ENCODE assay signal across 28 mouse cellular contexts in the genomic region with DNA sequence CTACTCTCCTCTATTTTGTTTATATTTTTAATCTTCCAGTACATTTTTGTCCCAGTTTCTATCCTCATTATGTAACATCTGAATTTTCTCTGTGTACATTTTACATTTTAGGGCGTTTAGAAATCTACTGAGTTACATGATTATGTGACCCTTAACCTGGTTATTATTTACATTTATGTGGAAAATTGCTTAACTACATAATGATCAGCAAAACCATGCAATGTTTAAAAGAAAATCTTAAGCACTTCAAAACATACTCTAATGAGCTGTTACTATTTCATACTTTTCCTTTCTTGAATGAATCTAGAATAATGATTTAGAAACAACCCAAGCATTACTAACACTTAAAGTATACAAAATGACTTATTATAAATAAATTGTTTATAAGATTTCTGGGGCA.
"Had no signal": no experiment of that assay in that cellular context is flagged by ENCODE, and none has a peak within 500 bp of the region (broad histone marks: within the 10 kb centered on the region; RNA-seq: fewer than 3 reads in every experiment).

No protein-coding gene starts in this region.

- H3K36me3 ChIP-seq: embryonic facial prominence, embryonic 10.5 days; embryonic facial prominence, embryonic 12.5 days; embryonic facial prominence, embryonic 13.5 days; embryonic facial prominence, embryonic 15.5 days; forebrain, embryonic 10.5 days; forebrain, embryonic 12.5 days; forebrain, embryonic 15.5 days had no signal

- ATAC-seq: forebrain, embryonic 13.5 days; forebrain, embryonic 14.5 days; forebrain, embryonic 15.5 days; forebrain, embryonic 16.5 days; forebrain, postnatal 0 days had no signal

- H3K27ac ChIP-seq: embryonic facial prominence, embryonic 10.5 days; embryonic facial prominence, embryonic 12.5 days; embryonic facial prominence, embryonic 13.5 days; embryonic facial prominence, embryonic 15.5 days; forebrain, embryonic 10.5 days; forebrain, embryonic 12.5 days; forebrain, embryonic 13.5 days; forebrain, embryonic 15.5 days; gastrocnemius, adult 2 months had no signal

- H3K9ac ChIP-seq: embryonic facial prominence, embryonic 12.5 days; embryonic facial prominence, embryonic 13.5 days; embryonic facial prominence, embryonic 15.5 days; forebrain, embryonic 12.5 days; forebrain, embryonic 13.5 days; forebrain, embryonic 15.5 days; forebrain, postnatal 0 days had no signal

- H3K4me1 ChIP-seq: embryonic facial prominence, embryonic 10.5 days; embryonic facial prominence, embryonic 12.5 days; embryonic facial prominence, embryonic 13.5 days; embryonic facial prominence, embryonic 15.5 days; forebrain, embryonic 10.5 days; forebrain, embryonic 12.5 days; forebrain, embryonic 13.5 days; forebrain, embryonic 15.5 days had no signal

- H3K4me2 ChIP-seq: embryonic facial prominence, embryonic 12.5 days; embryonic facial prominence, embryonic 13.5 days; embryonic facial prominence, embryonic 15.5 days; forebrain, embryonic 12.5 days; forebrain, embryonic 13.5 days; forebrain, embryonic 15.5 days had no signal

- H3K4me3 ChIP-seq: embryonic facial prominence, embryonic 10.5 days; embryonic facial prominence, embryonic 12.5 days; embryonic facial prominence, embryonic 13.5 days; embryonic facial prominence, embryonic 15.5 days; erythroblast, embryonic 14.5 days; forebrain, embryonic 10.5 days; forebrain, embryonic 12.5 days; forebrain, embryonic 13.5 days; forebrain, embryonic 15.5 days; gastrocnemius, adult 2 months had no signal

- H3K27me3 ChIP-seq: embryonic facial prominence, embryonic 12.5 days; embryonic facial prominence, embryonic 13.5 days; embryonic facial prominence, embryonic 15.5 days; forebrain, embryonic 12.5 days; forebrain, embryonic 13.5 days; forebrain, embryonic 15.5 days had no signal

- DNase-seq: cerebellum, adult 18-20 months; cerebellum, adult 2 months; cerebellum, adult 8-10 months; cerebellum, adult 9-10 months; cerebellum, adult 9-11 months; cerebellum, postnatal 10 days; cerebellum, postnatal 14 days; cerebellum, postnatal 25 days; cerebellum, postnatal 36 days; embryo, embryonic 11 days; forebrain, postnatal 0 days; gastrocnemius, adult 2 months; gastrocnemius, postnatal 10 days; gastrocnemius, postnatal 14 days; gastrocnemius, postnatal 25 days; gastrocnemius, postnatal 36 days; heart, adult 11 months had no signal

- H3K9me3 ChIP-seq: embryonic facial prominence, embryonic 10.5 days; embryonic facial prominence, embryonic 12.5 days; embryonic facial prominence, embryonic 13.5 days; embryonic facial prominence, embryonic 15.5 days; forebrain, embryonic 10.5 days; forebrain, embryonic 12.5 days; forebrain, embryonic 13.5 days; forebrain, embryonic 15.5 days had no signal
